Mouse (Mus musculus): ENCODE data around the gene Scamp3. TPM values are rescaled to one million over a fixed set of nuclear protein-coding genes. Genes with fewer than 3 reads are reported as not detected.
"Not testable (repeated sequence)": the region's sequence is repeated elsewhere in the genome, so short reads cannot be mapped to it uniquely, and the experiment has no call there.

Scamp3 gene
- total RNA-seq, 2 experiments from 2014 or later, result 67.1 to 70.2 TPM

GRCm38 (mm10) chr3:89216407-89216806 lies 39.1 kb downstream of the Scamp3 start:
- intact Hi-C loops (cut with DNase I), result loop anchor here (5.0 to 10.0 kb wide), 2 partner anchors 124 to 272 kb away; partner anchors contain the start of gene Rusc1
- not testable (repeated sequence) for DNase-seq (ENCODE audit: low spot score in 2 of 2)

GRCm38 (mm10) chr3:89218271-89218670 lies 41.0 kb downstream of the Scamp3 start:
- DNase-seq (ENCODE audit: low spot score in 2 of 2), result no peak
- intact Hi-C loops (cut with DNase I), result loop anchor here (5.0 to 10.0 kb wide), 2 partner anchors 126 to 273 kb away; partner anchors contain the start of gene Rusc1

GRCm38 (mm10) chr3:89219546-89219945 lies 42.3 kb downstream of the Scamp3 start:
- intact Hi-C loops (cut with DNase I), result loop anchor here (5.0 to 10.0 kb wide), 2 partner anchors 127 to 275 kb away; partner anchors contain the start of gene Rusc1
- no peak for DNase-seq (ENCODE audit: low spot score in 2 of 2)

GRCm38 (mm10) chr3:89221167-89221566 lies 43.9 kb downstream of the Scamp3 start:
- intact Hi-C loops (cut with DNase I), result no loop called here
- DNase-seq (ENCODE audit: low spot score in 2 of 2), result peak in 1 of 2 experiments; percentile 68

- no peak for DNase-seq (ENCODE audit: low spot score in 2 of 2)
- intact Hi-C loops (cut with DNase I), result no loop called here
These were observed 47.5 kb downstream of the Scamp3 start for GRCm38 (mm10) chr3:89224796-89225195.

- intact Hi-C loops (cut with DNase I), result no loop called here
- DNase-seq (ENCODE audit: low spot score in 2 of 2), result no peak
These were observed 48.1 kb downstream of the Scamp3 start for GRCm38 (mm10) chr3:89225321-89225815.

GRCm38 (mm10) chr3:89225918-89226317 lies 48.6 kb downstream of the Scamp3 start:
- intact Hi-C loops (cut with DNase I), result no loop called here
- peak in 1 of 2 experiments; percentile 65 for DNase-seq (ENCODE audit: low spot score in 2 of 2)

GRCm38 (mm10) chr3:89226361-89226760 lies 49.1 kb downstream of the Scamp3 start:
- no peak for DNase-seq (ENCODE audit: low spot score in 2 of 2)
- intact Hi-C loops (cut with DNase I), result no loop called here

GRCm38 (mm10) chr3:89226900-89227299 lies 49.6 kb downstream of the Scamp3 start, which contains the start of gene Mtx1:
Gene Mtx1 (minus strand): TSS chr3:89227088.
- intact Hi-C loops (cut with DNase I), result no loop called here
- DNase-seq (ENCODE audit: low spot score in 2 of 2), result no peak

GRCm38 (mm10) chr3:89227307-89228179 lies 50.3 kb downstream of the Scamp3 start:
- peak; percentile 92 to 97 for DNase-seq (ENCODE audit: low spot score in 2 of 2)
- intact Hi-C loops (cut with DNase I), result loop anchor here (2.0 kb wide), 1 partner anchor 17 kb away; the partner anchor contains the start of gene Krtcap2

- intact Hi-C loops (cut with DNase I), result loop anchor here (2.0 kb wide), 1 partner anchor 17 kb away; the partner anchor contains the start of gene Krtcap2
- peak; percentile 83 to 85 for DNase-seq (ENCODE audit: low spot score in 2 of 2)
These were observed 50.9 kb downstream of the Scamp3 start for GRCm38 (mm10) chr3:89228180-89228549.

- no peak for DNase-seq (ENCODE audit: low spot score in 2 of 2)
- intact Hi-C loops (cut with DNase I), result loop anchor here (2.0 kb wide), 1 partner anchor 16 kb away; the partner anchor contains the start of gene Krtcap2
These were observed 51.6 kb downstream of the Scamp3 start, which contains the start of gene Muc1 for GRCm38 (mm10) chr3:89228836-89229235. Gene Muc1 (plus strand): TSS chr3:89229057.

- intact Hi-C loops (cut with DNase I), result loop anchor here (2.0 kb wide), 1 partner anchor 16 kb away; the partner anchor contains the start of gene Krtcap2
These were observed 52.0 kb downstream of the Scamp3 start for GRCm38 (mm10) chr3:89229276-89229675.

GRCm38 (mm10) chr3:89230561-89230960 lies 53.3 kb downstream of the Scamp3 start:
- DNase-seq (ENCODE audit: low spot score in 2 of 2), result no peak
- intact Hi-C loops (cut with DNase I), result no loop called here

More at GRCm38 (mm10) chr3:89229276-89229675, 52.0 kb downstream of the Scamp3 start:
- no peak for DNase-seq (ENCODE audit: low spot score in 2 of 2)

GRCm38 (mm10) chr3:89231345-89231744 lies 54.1 kb downstream of the Scamp3 start:
- intact Hi-C loops (cut with DNase I), result no loop called here
- no peak for DNase-seq (ENCODE audit: low spot score in 2 of 2)

GRCm38 (mm10) chr3:89231772-89232275 lies 54.6 kb downstream of the Scamp3 start:
- DNase-seq (ENCODE audit: low spot score in 2 of 2), result no peak
- intact Hi-C loops (cut with DNase I), result no loop called here

All from left cerebral cortex, postnatal 25 days (tissue).